Mouse (Mus musculus) telencephalon, adult 2 months (tissue): ENCODE data around the gene Chrm5.
"Not testable (repeated sequence)": the region's sequence is repeated elsewhere in the genome, so short reads cannot be mapped to it uniquely, and the experiment has no call there.

Source experiments
- DNase-seq: peaks from one replicate; pipeline ENCODE4 v3.0.0-alpha.2; 2011; ENCODE audit warnings: low read depth, low spot score

The Chrm5 gene

DNA sequence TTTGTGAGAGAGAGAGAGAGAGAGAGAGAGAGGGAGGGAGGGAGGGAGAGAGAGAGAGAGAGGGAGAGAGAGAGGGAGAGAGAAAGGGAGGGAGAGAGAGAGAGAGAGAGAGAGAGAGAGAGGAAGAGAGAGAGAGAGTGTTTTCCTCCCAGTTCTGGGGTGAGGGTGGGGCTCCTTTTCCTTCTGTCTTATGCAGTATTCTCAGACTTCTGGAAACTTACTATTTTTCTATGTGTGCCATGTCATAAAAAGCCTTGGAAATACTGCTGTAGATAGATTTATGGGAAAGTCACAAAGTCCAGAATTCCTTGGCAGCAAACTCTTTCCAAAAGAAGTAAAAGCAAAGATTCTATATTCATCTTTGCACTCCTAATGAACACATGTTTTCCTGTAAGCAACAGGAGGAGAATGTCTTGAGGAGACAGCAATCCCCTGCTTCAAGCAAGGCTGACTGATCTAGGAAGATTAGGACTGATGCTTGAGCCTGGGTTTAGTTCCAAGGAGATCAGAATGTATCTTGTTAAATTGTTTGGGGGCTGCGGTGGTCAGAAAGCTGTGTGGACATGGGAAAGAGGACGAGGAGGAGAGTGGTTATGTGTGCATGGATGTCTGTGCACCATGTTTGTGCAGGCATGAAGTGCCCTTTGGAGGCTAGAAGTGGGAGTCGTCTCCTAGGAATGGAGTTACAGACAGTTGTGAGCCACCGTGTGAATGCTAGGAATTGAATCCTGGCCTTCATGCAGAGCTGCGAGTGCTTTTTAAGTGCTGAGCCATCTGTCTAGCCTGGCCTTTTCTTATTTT lies 2.2 kb upstream of the Chrm5 start:
- DNase-seq: peak; percentile 50

GRCm38 (mm10) chr2:112481564-112481963 lies 995 bp upstream of the Chrm5 start:
- DNase-seq: no peak

DNA sequence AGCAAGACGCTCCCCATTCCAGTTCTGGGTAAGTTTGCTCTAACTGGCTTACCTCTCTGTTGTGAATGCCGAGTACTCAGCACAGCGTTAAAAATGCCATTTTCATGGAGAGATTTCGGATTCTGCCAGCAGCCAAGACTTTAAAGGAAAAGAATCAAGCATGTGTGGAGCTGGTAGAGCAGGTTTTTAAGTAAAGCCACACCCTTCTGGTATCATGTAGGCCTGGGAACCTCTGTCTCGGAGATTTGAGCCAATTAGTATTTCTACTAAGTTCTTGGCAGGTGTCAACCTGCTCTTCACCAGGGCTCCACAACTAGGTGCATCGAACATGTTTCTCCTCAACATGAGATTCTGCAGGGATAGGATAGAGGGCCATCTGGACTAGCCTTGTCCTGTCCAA lies 4.0 kb downstream of the Chrm5 start:
- DNase-seq: no peak

DNA sequence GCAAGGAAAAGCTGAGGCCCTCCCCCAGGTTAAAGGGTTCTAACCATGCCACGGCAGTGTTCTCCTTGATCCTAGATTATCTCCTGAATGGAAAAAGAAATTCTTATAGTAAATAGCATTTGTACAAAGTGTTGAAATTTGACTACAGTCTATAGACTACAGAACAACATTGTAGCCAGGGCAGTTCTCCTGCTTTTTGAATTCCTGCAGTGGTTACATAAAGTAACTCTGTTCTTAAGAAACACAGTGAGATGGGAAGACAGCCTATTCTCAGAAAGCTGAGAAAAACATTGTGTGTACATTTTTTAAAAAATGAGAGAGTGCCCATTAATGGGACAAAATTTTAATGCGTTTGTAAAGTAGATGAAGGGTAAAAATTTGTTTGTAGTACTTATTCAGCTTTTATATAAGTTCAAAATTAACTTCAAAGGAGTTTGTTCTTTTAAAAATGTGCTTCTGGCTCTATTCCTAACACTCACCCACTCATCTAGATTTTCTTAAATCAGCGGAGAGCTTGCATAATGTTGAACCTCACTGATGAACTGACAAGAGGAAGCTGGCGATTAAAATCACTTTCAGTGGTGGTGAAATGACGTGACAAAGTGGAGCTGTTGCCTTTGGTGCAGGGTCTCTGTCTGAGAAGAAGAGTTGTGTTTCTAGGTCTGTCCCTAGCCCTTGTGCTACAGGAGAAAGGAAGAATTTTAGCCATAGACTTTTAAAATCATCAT lies 5.4 kb downstream of the Chrm5 start:
- DNase-seq: peak; percentile 83

- no peak for DNase-seq
Measured at GRCm38 (mm10) chr2:112472076-112472475, 8.5 kb downstream of the Chrm5 start.

- DNase-seq: no peak
Measured at GRCm38 (mm10) chr2:112470961-112471381, 9.6 kb downstream of the Chrm5 start.

DNA sequence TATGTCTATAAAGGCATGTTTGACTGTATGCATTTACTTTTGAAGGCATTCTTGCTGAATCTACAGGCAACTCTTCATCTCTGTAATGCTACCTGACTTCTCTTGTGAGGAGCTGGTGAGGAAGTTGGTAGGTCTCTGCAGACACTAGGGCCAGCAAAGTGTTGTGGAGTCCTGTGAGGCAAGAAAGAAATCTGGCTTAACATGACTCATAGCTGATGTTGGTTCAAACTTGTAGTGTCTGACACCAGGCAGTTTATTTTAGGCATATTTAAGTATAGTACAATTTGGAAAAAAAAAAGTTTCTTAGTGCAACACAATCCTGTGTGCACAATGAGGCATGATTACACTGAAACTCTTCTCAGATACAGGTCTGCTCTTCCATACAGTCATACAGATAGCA lies 11.0 kb downstream of the Chrm5 start:
- DNase-seq: no peak

- no peak for DNase-seq
Measured at GRCm38 (mm10) chr2:112460557-112460956, 20.0 kb downstream of the Chrm5 start.

GRCm38 (mm10) chr2:112454862-112455564 lies 25.6 kb downstream of the Chrm5 start, which contains the start of gene Emc7:
TSS of gene Emc7 (plus strand) at chr2:112454997.
- DNase-seq: peak; percentile 96

DNA sequence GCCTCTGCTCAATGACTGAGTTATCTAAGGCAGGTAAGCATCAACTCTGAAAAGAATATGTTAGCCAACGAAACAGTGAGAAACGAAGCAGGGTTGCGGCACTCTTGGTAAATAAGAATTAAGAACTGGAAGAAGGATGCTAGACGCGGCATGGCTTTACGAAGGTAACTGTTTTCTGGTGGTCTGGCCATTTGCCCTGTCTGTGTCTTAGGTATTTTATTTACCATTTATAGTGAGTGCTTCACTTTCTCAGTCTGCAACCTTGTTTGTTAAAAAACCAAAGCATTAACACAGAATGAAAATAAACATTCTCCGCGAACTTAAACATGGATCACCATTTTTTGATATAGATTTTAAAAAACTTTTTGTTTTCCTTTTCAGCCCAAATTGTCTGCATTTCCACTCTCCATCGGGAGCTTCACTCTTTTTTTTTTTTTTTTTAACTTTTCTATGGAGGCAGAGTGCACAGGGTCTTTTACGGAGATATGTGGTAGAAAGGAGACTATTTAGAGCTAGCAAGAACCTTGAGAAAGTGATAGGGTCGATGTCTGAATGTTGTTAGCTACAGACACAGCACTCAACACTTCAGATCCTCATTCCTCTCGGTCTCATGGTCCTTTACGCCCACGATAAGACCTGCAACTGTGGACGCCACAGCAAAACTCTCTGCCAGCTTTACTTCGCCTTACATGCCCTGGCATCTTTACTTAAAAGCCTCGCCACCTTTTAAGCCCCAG lies 26.3 kb downstream of the Chrm5 start:
- no peak for DNase-seq

GRCm38 (mm10) chr2:112452513-112452912 lies 28.1 kb downstream of the Chrm5 start:
- not testable (repeated sequence) for DNase-seq

DNA sequence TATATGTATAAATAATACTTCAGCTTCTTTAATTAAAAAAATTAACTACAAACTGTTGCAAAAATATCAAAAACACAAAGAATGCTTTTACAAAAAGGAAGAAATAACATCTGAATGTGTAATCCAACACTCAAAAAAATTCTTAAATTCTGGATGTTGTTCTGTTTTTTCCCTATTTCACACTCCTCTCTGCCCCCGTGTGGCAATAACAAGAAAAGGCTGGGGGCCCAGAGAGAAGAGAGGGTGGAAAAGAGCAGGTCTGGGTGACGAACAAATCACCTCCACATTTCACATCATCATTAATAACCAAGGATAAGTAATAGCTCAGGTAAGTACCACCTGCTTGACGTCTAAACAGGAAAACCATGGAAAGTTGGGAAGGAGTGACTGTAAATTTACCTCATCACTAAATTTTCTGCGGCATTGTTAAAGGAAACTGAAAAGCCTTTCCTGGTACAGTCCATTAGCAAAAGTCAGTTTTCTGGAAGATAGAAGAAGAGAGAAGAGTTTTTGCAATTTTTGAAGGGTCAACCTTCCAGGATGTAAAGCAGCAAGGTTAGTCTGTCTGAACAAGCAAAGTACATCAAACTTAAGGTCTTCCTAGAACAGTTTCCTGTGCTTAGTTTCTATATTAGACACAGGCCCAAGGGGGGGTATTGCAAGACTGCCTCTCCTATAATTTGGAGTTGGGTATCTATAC lies 30.8 kb downstream of the Chrm5 start:
- DNase-seq: no peak

DNA sequence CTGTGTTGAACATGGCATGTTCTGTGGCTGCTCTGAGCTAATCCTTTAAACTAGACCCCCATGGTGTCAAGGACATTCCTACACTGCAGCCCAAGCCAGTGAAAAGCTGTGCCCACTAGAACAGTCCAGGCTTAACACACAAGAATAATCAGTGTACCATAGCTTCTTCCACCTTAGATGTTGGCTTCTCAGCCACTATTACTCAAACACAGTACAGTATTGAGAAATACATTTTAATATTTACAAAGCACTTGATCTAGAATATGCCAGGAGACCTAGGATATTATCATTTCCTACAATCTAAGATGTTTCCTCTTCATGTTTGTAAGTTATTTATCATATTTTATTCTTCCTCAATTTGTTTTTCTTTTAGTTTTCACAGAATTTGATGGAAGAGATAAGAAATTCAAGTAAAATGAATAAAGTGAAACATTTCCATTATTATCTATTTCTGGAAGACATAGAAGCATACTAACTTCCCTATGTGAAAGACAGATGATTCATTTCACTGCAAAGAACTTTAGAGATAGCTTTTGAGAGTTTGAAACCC lies 32.0 kb downstream of the Chrm5 start:
- DNase-seq: no peak

DNA sequence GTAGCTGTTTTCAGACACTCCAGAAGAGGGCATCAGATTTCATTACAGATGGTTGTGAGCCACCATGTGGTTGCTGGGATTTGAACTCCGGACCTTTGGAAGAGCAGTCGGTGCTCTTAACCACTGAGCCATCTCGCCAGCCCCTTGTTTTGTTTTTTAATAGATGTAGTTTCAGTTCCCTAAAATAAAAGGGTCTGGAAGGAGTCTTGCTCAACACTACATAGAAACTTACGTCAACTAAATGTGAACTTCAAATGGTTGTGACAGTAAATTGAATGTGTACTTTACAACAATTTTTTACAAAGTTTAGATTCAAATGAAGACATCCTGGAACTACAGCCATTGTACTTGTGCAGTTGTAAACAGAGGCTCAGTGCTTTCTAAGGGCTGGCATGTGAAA lies 32.5 kb downstream of the Chrm5 start:
- not testable (repeated sequence) for DNase-seq

GRCm38 (mm10) chr2:112445511-112445910 lies 35.1 kb downstream of the Chrm5 start:
- no peak for DNase-seq

- DNase-seq: peak; percentile 50
Measured at GRCm38 (mm10) chr2:112443491-112443890, 37.1 kb downstream of the Chrm5 start.

DNA sequence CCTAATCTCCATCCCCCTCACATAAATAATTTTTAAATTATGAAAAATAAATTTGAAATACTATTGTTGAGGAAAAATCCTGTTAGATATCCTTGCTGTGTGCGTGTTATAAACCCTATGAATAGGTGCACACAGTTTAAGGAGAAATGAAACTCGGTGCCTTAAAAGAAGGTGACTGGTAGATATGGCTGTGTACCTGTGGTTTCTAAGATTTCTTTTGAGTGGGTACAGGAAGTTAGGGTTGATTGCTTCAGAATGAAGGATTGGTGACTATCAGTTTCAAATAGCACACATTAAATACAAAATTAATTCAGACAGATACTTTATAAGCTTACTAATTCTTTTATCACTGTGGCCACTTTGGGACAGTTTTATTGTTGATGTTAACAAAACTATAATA lies 43.0 kb downstream of the Chrm5 start:
- no peak for DNase-seq

DNA sequence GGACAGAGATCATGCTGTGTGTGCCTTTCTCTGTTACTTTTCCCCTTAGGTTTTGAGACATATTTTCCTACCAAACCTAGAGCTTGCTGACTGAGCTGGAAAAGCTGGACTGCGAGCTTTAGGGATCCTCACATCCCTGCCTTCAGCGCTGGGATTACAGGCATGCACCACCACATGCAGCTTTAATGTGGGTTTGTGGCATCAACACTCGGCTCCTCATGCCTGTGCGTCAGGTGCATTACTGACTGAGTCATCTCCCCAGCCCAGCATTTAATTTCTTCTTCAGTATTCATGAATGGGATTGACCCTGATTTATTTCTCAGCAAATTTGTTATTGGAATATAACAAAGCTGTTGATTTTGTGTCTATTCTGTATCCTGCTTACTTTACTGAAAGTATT lies 44.3 kb downstream of the Chrm5 start:
- no peak for DNase-seq

GRCm38 (mm10) chr2:112433359-112433758 lies 47.2 kb downstream of the Chrm5 start:
- DNase-seq: no peak

- peak; percentile 50 for DNase-seq
Measured at GRCm38 (mm10) chr2:112432523-112432922, 48.0 kb downstream of the Chrm5 start.

DNA sequence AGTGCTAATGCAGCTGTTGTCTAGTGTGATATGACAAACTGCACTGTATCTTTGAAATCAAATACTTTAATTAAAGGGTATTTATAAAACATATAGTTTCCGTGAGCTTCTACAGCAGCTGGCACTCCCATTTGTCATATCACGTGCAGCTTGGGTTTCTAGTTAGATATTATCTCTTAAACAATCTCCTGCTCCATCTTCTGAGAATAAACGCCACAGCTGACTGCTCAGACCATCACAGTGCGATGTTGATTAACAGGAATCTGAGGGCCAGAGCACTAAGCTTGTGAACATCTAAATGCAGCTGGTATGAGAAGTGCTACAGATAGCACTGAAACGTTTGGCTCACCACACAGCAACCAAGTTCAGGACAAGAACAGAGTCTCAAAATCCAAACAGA lies 50.2 kb downstream of the Chrm5 start:
- DNase-seq: no peak
